Mouse (Mus musculus) CH12.LX (cell line): Measurements from ENCODE around the gene Smap1. TPM values are rescaled to one million over a fixed set of nuclear protein-coding genes. Genes with fewer than 3 reads are reported as not detected.

Experiments
- DNase-seq: peaks from one replicate; pipeline ENCODE4 v3.0.0-alpha.2; 2013; ENCODE audit errors: extremely low read depth
- H3K27ac ChIP-seq: 2 replicates; pipeline ENCODE4 v1.5.1; 2012; ENCODE audit warnings: low read depth, mild to moderate bottlenecking, control low read depth, moderate library complexity; ENCODE audit not compliant: insufficient read depth
- H3K27me3 ChIP-seq: replicated peaks from 2 replicates; pipeline ENCODE3; 2012; ENCODE audit warnings: inconsistent platforms
- H3K36me3 ChIP-seq, 2 experiments: replicated peaks in 1 of 2; 2 replicates each; pipeline versions ENCODE3 to v1.6.1; 2012; ENCODE audit warnings: inconsistent platforms in 1 of 2, low read length in 1 of 2, mild to moderate bottlenecking in 1 of 2, mixed read lengths in 1 of 2, moderate library complexity in 1 of 2; ENCODE audit not compliant: control insufficient read depth in 1 of 2, insufficient read depth in 1 of 2
- H3K4me1 ChIP-seq, 2 experiments: 2 replicates each; pipeline ENCODE4 v1.6.1; 2012; ENCODE audit warnings: inconsistent platforms in 1 of 2, moderate library complexity in 1 of 2; ENCODE audit not compliant: insufficient read depth in 2 of 2, control insufficient read depth in 1 of 2
- H3K4me2 ChIP-seq: 2 replicates; pipeline ENCODE4 v1.6.1; 2012; ENCODE audit warnings: low read depth, mild to moderate bottlenecking, control low read depth; ENCODE audit not compliant: poor library complexity, insufficient read depth, severe bottlenecking
- H3K4me3 ChIP-seq, 3 experiments: fragments of 150-350 bp in 1 of 3; sonication (generic) in 1 of 3; replicated peaks in 1 of 3; 2 replicates each; pipeline versions ENCODE3 to v1.5.1; 2011 to 2012; ENCODE audit warnings: low read depth in 2 of 3, low read length in 2 of 3, mild to moderate bottlenecking in 2 of 3, moderate library complexity in 2 of 3, control low read depth in 1 of 3, improper control_type of control experiment in 1 of 3, inconsistent platforms in 1 of 3, mixed read lengths in 1 of 3; ENCODE audit not compliant: poor library complexity in 1 of 3
- H3K79me2 ChIP-seq: replicated peaks from 2 replicates; pipeline ENCODE4 v1.6.1; 2012; ENCODE audit warnings: mild to moderate bottlenecking, moderate library complexity; ENCODE audit not compliant: control insufficient read depth, poor library complexity, insufficient read depth, severe bottlenecking; ENCODE audit errors: extremely low read depth
- H3K9ac ChIP-seq: 2 replicates; pipeline ENCODE4 v1.6.1; 2012; ENCODE audit warnings: low read depth, mild to moderate bottlenecking, control low read depth, moderate library complexity; ENCODE audit not compliant: insufficient read depth
- H3K9me3 ChIP-seq: replicated peaks from 2 replicates; pipeline ENCODE3; 2012; ENCODE audit warnings: low read length, inconsistent platforms, mixed read lengths
- BHLHE40 ChIP-seq: IDR thresholded peaks from 2 replicates; pipeline ENCODE4 v1.6.1; 2011; ENCODE audit warnings: mild to moderate bottlenecking, low read depth, low read length, improper control_type of control experiment
- CHD1 ChIP-seq: IDR thresholded peaks from 2 replicates; pipeline ENCODE4 v1.6.1; 2012; ENCODE audit warnings: low read depth, low read length, improper control_type of control experiment, inconsistent platforms
- CHD2 ChIP-seq: IDR thresholded peaks from 2 replicates; pipeline ENCODE4 v1.6.1; 2011; ENCODE audit warnings: low read length, improper control_type of control experiment
- CTCF ChIP-seq, 2 experiments: IDR thresholded peaks in 1 of 2; conservative IDR thresholded peaks in 1 of 2; 2 replicates each; pipeline ENCODE4 v1.5.1; 2011 to 2012; ENCODE audit warnings: low read depth in 2 of 2, low read length in 2 of 2, improper control_type of control experiment in 1 of 2, inconsistent platforms in 1 of 2, mild to moderate bottlenecking in 1 of 2, moderate library complexity in 1 of 2
- E2F4 ChIP-seq: IDR thresholded peaks from 2 replicates; pipeline ENCODE4 v1.6.1; 2011; ENCODE audit warnings: low read depth, low read length, improper control_type of control experiment; ENCODE audit not compliant: insufficient replicate concordance
- ELF1 ChIP-seq: IDR thresholded peaks from 2 replicates; pipeline ENCODE4 v1.6.1; 2014; ENCODE audit warnings: low read depth, mild to moderate bottlenecking, inconsistent platforms, low read length, improper control_type of control experiment
- EP300 ChIP-seq: IDR thresholded peaks from 2 replicates; pipeline ENCODE4 v1.6.1; 2011; ENCODE audit warnings: low read length, improper control_type of control experiment
- ETS1 ChIP-seq: conservative IDR thresholded peaks from 2 replicates; pipeline ENCODE4 v1.6.1; 2012; ENCODE audit warnings: low read depth, mild to moderate bottlenecking, inconsistent platforms, low read length, improper control_type of control experiment, moderate library complexity
- HCFC1 ChIP-seq: IDR thresholded peaks from 2 replicates; pipeline ENCODE4 v1.6.1; 2012; ENCODE audit warnings: low read depth, mild to moderate bottlenecking, inconsistent platforms, low read length, improper control_type of control experiment
- JUN ChIP-seq: IDR thresholded peaks from 2 replicates; pipeline ENCODE4 v1.6.1; 2011; ENCODE audit warnings: low read depth, mild to moderate bottlenecking, low read length, improper control_type of control experiment, moderate library complexity; ENCODE audit not compliant: insufficient read depth
- JUND ChIP-seq: conservative IDR thresholded peaks from 2 replicates; pipeline ENCODE4 v1.6.1; 2011; ENCODE audit warnings: low read depth, low read length, improper control_type of control experiment
- MAFK ChIP-seq: IDR thresholded peaks from 2 replicates; pipeline ENCODE4 v1.6.1; 2011; ENCODE audit warnings: low read length, improper control_type of control experiment; ENCODE audit not compliant: insufficient replicate concordance
- MAZ ChIP-seq: IDR thresholded peaks from 2 replicates; pipeline ENCODE4 v1.6.1; 2012; ENCODE audit warnings: low read depth, mild to moderate bottlenecking, inconsistent platforms, low read length, improper control_type of control experiment, moderate library complexity
- MEF2A ChIP-seq: IDR thresholded peaks from 2 replicates; pipeline ENCODE4 v1.6.1; 2014; ENCODE audit warnings: low read depth, mild to moderate bottlenecking, inconsistent platforms, low read length, improper control_type of control experiment, borderline replicate concordance
- MXI1 ChIP-seq: IDR thresholded peaks from 2 replicates; pipeline ENCODE4 v1.6.1; 2011; ENCODE audit warnings: mild to moderate bottlenecking, low read depth, low read length, improper control_type of control experiment
- MYC ChIP-seq: IDR thresholded peaks from 2 replicates; pipeline ENCODE4 v1.6.1; 2011; ENCODE audit warnings: low read depth, mild to moderate bottlenecking, improper control_type of control experiment, low read length
- NELFE ChIP-seq: IDR thresholded peaks from 2 replicates; pipeline ENCODE4 v1.6.1; 2011; ENCODE audit warnings: low read depth, low read length, improper control_type of control experiment
- NRF1 ChIP-seq: IDR thresholded peaks from 2 replicates; pipeline ENCODE4 v1.6.1; 2014; ENCODE audit warnings: low read depth, mild to moderate bottlenecking, inconsistent platforms, low read length, improper control_type of control experiment, moderate library complexity
- PAX5 ChIP-seq: IDR thresholded peaks from 2 replicates; pipeline ENCODE4 v1.6.1; 2012; ENCODE audit warnings: low read length, inconsistent platforms, mixed read lengths
- POLR2A ChIP-seq: IDR thresholded peaks from 2 replicates; pipeline ENCODE4 v1.6.1; 2011; ENCODE audit warnings: low read depth, mild to moderate bottlenecking, improper control_type of control experiment, low read length
- POLR2AphosphoS2 ChIP-seq: IDR thresholded peaks from 2 replicates; pipeline ENCODE4 v1.6.1; 2011; ENCODE audit warnings: low read depth, low read length, improper control_type of control experiment
- RAD21 ChIP-seq: IDR thresholded peaks from 2 replicates; pipeline ENCODE4 v1.6.1; 2011; ENCODE audit warnings: low read depth, mild to moderate bottlenecking, low read length, improper control_type of control experiment, moderate library complexity
- SIN3A ChIP-seq: IDR thresholded peaks from 2 replicates; pipeline ENCODE4 v1.6.1; 2012; ENCODE audit warnings: low read length, improper control_type of control experiment, inconsistent platforms
- TBP ChIP-seq: conservative IDR thresholded peaks from 2 replicates; pipeline ENCODE4 v1.6.1; 2011; ENCODE audit warnings: low read depth, low read length, improper control_type of control experiment
- UBTF ChIP-seq: IDR thresholded peaks from 2 replicates; pipeline ENCODE4 v1.6.1; 2012; ENCODE audit warnings: low read depth, mild to moderate bottlenecking, inconsistent platforms, low read length, improper control_type of control experiment, moderate library complexity
- USF2 ChIP-seq: conservative IDR thresholded peaks from 2 replicates; pipeline ENCODE4 v1.6.1; 2011; ENCODE audit warnings: low read depth, low read length, improper control_type of control experiment
- ZC3H11A ChIP-seq: IDR thresholded peaks from 2 replicates; pipeline ENCODE4 v1.6.1; 2012; ENCODE audit warnings: low read depth, mild to moderate bottlenecking, inconsistent platforms, low read length, improper control_type of control experiment
- ZKSCAN1 ChIP-seq: IDR thresholded peaks from 2 replicates; pipeline ENCODE4 v1.6.1; 2012; ENCODE audit warnings: low read depth, inconsistent platforms, low read length, improper control_type of control experiment, borderline replicate concordance
- ZNF384 ChIP-seq: IDR thresholded peaks from 2 replicates; pipeline ENCODE4 v1.6.1; 2012; ENCODE audit warnings: low read depth, low read length, improper control_type of control experiment, inconsistent platforms
- dilution Hi-C: fragments of 300-500 bp; cut with MboI; formaldehyde crosslinking; loops from 2 replicates; pipeline ENCODE4 v1.14.3; 2020; ENCODE audit warnings: low sequenced_read_pairs; ENCODE audit not compliant: extremely low pct_unique_long_range_greater_than_20kb, extremely low pct_ligation_motif_present
- in situ Hi-C: fragments of 300-500 bp; cut with MboI; formaldehyde crosslinking; loops from 3 replicates; pipeline ENCODE4 v1.14.3; 2019; ENCODE audit warnings: low sequenced_read_pairs, low pct_ligation_motif_present, low pct_unique_long_range_greater_than_20kb, mixed read lengths
- polyA plus RNA-seq: library from polyadenylated mRNA; unstranded; fragments of >175 nt; gene quantifications from 2 replicates; pipeline ENCODE4 v1.2.1, GENCODE M21; 2012; ENCODE audit warnings: low read depth; ENCODE audit not compliant: insufficient read length
- total RNA-seq, 2 experiments: library from RNA; depleted of rRNA; stranded (reverse); fragments of 300-350 nt in 1 of 2; fragments of >200 nt in 1 of 2; gene quantifications; 2 replicates each; pipeline ENCODE4 v1.2.3; 2012 to 2014

Gene Smap1
- total and polyA plus RNA-seq, 3 experiments = 22.3 to 60.5 (median 37.0) TPM

DNA sequence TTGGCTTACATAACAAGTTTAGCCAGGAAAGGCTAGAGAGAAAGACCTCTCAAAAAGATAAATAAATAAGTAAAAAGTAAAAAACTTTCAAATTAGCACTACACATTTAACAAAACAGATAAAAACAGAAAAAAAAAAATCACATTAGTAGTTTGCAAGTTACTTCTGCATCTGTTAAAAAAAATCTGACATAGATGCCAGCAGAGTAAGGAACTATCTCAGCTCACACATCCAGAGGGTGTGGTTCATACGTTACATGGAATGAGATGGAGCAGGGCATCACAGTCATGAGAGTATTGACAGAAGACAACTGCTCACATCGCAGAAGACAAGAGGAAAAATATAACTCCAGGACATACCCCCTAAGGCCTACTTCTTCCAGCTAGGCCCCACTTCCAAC is 19.4 kb downstream of the Smap1 start:
- no peak for TF ChIP-seq POLR2A
- no peak for TF ChIP-seq MYC
- TF ChIP-seq ETS1 = no peak
- no peak for TF ChIP-seq CHD1
- no peak for TF ChIP-seq SIN3A
- TF ChIP-seq RAD21 = no peak
- no peak for TF ChIP-seq POLR2AphosphoS2
- no peak for TF ChIP-seq MXI1
- TF ChIP-seq HCFC1 = no peak
- no peak for TF ChIP-seq TBP
- TF ChIP-seq NRF1 = no peak
- TF ChIP-seq MAFK = no peak
- no peak for TF ChIP-seq ZC3H11A
- no peak for TF ChIP-seq CTCF (conservative IDR thresholded peaks at IDR 0.05 in 1 of 2, IDR thresholded peaks at IDR 0.05 in 1 of 2; ENCODE audit: low read depth in 2 of 2, low read length in 2 of 2)
- TF ChIP-seq JUND = no peak
- no peak for TF ChIP-seq EP300
- no peak for TF ChIP-seq MEF2A
- no peak for TF ChIP-seq E2F4
- TF ChIP-seq ELF1 = no peak
- in situ Hi-C loops = no loop called here

DNA sequence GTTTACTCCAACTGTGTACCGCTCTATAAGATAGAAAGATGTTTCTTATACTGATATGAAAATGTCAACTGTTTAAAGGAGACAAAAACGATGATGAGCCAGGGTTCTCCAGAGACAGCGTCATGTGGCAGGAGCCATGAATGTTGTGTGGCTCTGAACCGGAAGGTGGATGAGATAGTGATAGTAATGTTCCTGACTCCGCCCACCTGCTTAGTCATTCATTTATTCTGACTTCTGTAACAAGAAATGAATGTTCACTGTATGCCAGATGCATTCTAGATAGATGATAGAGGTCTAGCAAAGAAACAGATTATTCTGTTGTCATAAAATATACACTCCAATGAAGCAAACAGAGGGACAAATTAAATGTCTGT is 22.5 kb downstream of the Smap1 start:
- H3K4me3 ChIP-seq = no peak overlapping the region
- no peaks in the 10 kb centered on the region for H3K9me3 ChIP-seq
- H3K27ac ChIP-seq = no peak overlapping the region
- no peak overlapping the region for H3K4me2 ChIP-seq
- H3K4me1 ChIP-seq = peaks cover 10 to 23% of the 10 kb centered on the region in 2 experiments
- peaks cover 0 to 4% of the 10 kb centered on the region in 2 experiments for H3K36me3 ChIP-seq
- H3K79me2 ChIP-seq = peaks cover 3% of the 10 kb centered on the region; the same call in 1 of the 2 replicates
- dilution Hi-C loops = no loop called here
- in situ Hi-C loops = no loop called here
- no peaks in the 10 kb centered on the region for H3K27me3 ChIP-seq
- TF ChIP-seq POLR2A (no peak), ZKSCAN1 (no peak), USF2 (no peak), JUN (no peak), UBTF (no peak), ZC3H11A (no peak), ETS1 (no peak), MAZ (no peak), CHD1 (no peak), ZNF384 (no peak), MEF2A (no peak), RAD21 (no peak), NRF1 (no peak), BHLHE40 (no peak), MXI1 (no peak), PAX5 (no peak), NELFE (no peak), CHD2 (no peak), CTCF (conservative IDR thresholded peaks at IDR 0.05 in 1 of 2, IDR thresholded peaks at IDR 0.05 in 1 of 2; ENCODE audit: low read depth in 2 of 2, low read length in 2 of 2) (no peak)
- no peak for DNase-seq
- no peak overlapping the region for H3K9ac ChIP-seq

More for the DNA sequence above, 19.4 kb downstream of the Smap1 start:
- Histone ChIP-seq H3K4me2 (no peak overlapping the region), H3K79me2 (peaks cover 5% of the 10 kb centered on the region; the same call in 1 of the 2 replicates), H3K27ac (no peak overlapping the region), H3K9me3 (no peaks in the 10 kb centered on the region), H3K4me1 (no peaks in the 10 kb centered on the region), H3K9ac (no peak overlapping the region), H3K4me3 (no peak overlapping the region), H3K36me3 (no peaks in the 10 kb centered on the region), H3K27me3 (no peaks in the 10 kb centered on the region)
- no peak for DNase-seq
- dilution Hi-C loops = no loop called here
